Mouse (Mus musculus): Measurements from ENCODE around the gene Epgn. TPM values are rescaled to one million over a fixed set of nuclear protein-coding genes. Genes with fewer than 3 reads are reported as not detected.

Gene Epgn
- under 1 TPM; 0.18 to 0.26 TPM for total RNA-seq (2021)
- long read RNA-seq, experiment 1: 0 reads
- long read RNA-seq, experiment 2: 0 reads

- intact Hi-C loops (cut with DNase I): no loop called here
- no peak for TF ChIP-seq CTCF (IDR thresholded peaks at IDR 0.05)
- no peak for DNase-seq (ENCODE audit: extremely low spot score in 1 of 2, low spot score in 2 of 2)
- Histone ChIP-seq H3K4me3 (no peak within 1 kb of the TSS), H3K27ac (no peak within 1 kb of the TSS)
Observed at GRCm38 (mm10) chr5:91027164-91027563, at the start of gene Epgn. Gene Epgn (plus strand): TSS chr5:91027464.

DNA sequence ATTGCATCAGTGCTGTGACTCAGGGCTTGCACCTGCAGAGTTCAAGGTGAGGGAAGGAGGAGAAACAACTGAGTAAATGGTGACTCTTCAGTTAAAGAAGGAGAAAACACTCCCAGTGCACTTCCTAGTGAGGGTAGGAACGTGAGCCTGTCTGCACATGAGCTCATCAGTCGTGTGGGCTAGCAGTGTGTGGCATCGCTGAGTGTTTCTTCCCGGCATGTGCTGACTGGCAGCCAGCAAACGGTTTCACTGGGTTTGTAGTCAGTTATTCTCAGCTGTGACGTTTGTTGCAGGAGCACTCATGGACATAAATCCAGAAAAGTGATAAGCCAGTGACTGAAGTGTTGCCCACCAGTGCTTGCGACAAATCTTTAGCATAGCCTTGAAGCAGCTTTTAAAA is 47.0 kb upstream of the Epgn start:
- intact Hi-C loops (cut with DNase I): no loop called here
- DNase-seq (ENCODE audit: extremely low spot score in 1 of 2, low spot score in 2 of 2): no peak
- Histone ChIP-seq H3K27ac (no peak overlapping the region), H3K4me3 (no peak overlapping the region)
- TF ChIP-seq CTCF (IDR thresholded peaks at IDR 0.05): no peak

- intact Hi-C loops (cut with DNase I): no loop called here
- no peak overlapping the region for H3K4me3 ChIP-seq
- no peak overlapping the region for H3K27ac ChIP-seq
- no peak for DNase-seq (ENCODE audit: extremely low spot score in 1 of 2, low spot score in 2 of 2)
- no peak for TF ChIP-seq CTCF (IDR thresholded peaks at IDR 0.05)
Observed at GRCm38 (mm10) chr5:90987605-90988004, 39.7 kb upstream of the Epgn start.

- Histone ChIP-seq H3K27ac (no peak overlapping the region), H3K4me3 (no peak overlapping the region)
- DNase-seq (ENCODE audit: extremely low spot score in 1 of 2, low spot score in 2 of 2): no peak
- intact Hi-C loops (cut with DNase I): no loop called here
- TF ChIP-seq CTCF (IDR thresholded peaks at IDR 0.05): no peak
Observed at GRCm38 (mm10) chr5:90988149-90988548, 39.1 kb upstream of the Epgn start.

DNA sequence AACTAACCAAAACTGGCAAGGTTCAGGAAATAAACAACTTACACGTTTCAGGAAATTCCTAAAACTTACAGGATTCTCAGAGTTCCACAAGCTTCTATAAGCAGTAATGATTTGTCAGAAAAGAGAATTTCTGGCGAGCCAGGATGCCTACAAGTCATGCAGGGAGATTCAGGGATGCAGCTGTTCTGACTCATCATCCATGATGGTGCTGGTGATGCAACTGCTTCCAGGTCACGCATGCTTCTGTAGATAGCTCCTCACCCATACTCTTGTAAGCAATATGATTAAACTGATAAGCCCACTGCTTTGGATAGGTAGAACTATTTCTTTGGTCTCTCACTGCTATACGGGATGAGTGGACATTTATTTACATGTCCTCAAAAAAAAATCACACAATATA is 38.7 kb upstream of the Epgn start:
- no peak for TF ChIP-seq CTCF (IDR thresholded peaks at IDR 0.05)
- intact Hi-C loops (cut with DNase I): no loop called here
- no peak overlapping the region for H3K27ac ChIP-seq
- no peak for DNase-seq (ENCODE audit: extremely low spot score in 1 of 2, low spot score in 2 of 2)
- H3K4me3 ChIP-seq: no peak overlapping the region

DNA sequence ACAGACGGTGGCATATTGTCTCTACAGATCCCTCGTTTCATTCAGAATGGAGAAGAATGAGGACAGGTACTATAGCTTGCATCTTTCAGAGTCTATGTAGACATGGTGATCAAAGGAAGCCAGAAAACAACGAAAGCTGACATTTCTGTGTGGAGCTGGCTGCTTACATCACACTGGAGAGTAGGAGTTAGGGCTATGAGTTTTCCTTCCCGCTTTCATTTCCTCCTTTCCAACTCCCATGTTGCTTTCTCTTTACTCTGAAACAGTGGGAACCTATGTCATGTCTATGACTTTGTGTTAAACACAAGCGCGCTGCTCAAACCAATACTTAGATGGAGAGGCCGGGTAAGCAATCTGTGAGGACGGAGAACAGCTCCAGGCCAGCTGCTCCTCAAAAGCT is 27.3 kb upstream of the Epgn start:
- no peak for TF ChIP-seq CTCF (IDR thresholded peaks at IDR 0.05)
- no peak overlapping the region for H3K4me3 ChIP-seq
- H3K27ac ChIP-seq: no peak overlapping the region
- intact Hi-C loops (cut with DNase I): no loop called here
- no peak for DNase-seq (ENCODE audit: extremely low spot score in 1 of 2, low spot score in 2 of 2)

DNA sequence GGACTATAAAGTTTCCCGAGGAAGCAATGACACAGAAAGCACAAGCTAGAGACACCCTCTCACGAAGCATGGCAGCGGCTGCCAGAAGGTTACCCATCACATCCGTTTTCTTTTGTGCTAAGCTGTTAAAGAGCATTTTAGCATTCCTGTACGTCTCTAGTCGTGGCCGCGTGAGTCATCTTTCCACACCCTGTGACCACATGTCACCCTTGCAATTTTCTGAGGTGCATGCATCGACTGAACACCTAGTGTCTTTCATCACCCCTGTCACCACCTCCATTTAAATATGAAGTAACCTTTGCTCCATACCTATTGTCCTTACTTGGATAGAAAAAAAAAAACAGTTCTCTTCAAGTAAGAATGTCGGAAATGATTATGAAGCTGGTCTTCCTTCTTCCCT is 12.0 kb upstream of the Epgn start:
- intact Hi-C loops (cut with DNase I): no loop called here
- H3K4me3 ChIP-seq: no peak overlapping the region
- DNase-seq (ENCODE audit: extremely low spot score in 1 of 2, low spot score in 2 of 2): no peak
- no peak overlapping the region for H3K27ac ChIP-seq
- TF ChIP-seq CTCF (IDR thresholded peaks at IDR 0.05): no peak

GRCm38 (mm10) chr5:91023114-91023513 is 4.2 kb upstream of the Epgn start:
- no peak for TF ChIP-seq CTCF (IDR thresholded peaks at IDR 0.05)
- intact Hi-C loops (cut with DNase I): no loop called here
- Histone ChIP-seq H3K4me3 (no peak overlapping the region), H3K27ac (no peak overlapping the region)
- DNase-seq (ENCODE audit: extremely low spot score in 1 of 2, low spot score in 2 of 2): no peak

GRCm38 (mm10) chr5:91027840-91028239 is 576 bp downstream of the Epgn start:
- intact Hi-C loops (cut with DNase I): no loop called here
- TF ChIP-seq CTCF (IDR thresholded peaks at IDR 0.05): no peak

GRCm38 (mm10) chr5:91030629-91031028 is 3.4 kb downstream of the Epgn start:
- no peak for DNase-seq (ENCODE audit: extremely low spot score in 1 of 2, low spot score in 2 of 2)
- intact Hi-C loops (cut with DNase I): no loop called here
- H3K27ac ChIP-seq: no peak overlapping the region
- TF ChIP-seq CTCF (IDR thresholded peaks at IDR 0.05): no peak; the same call in 1 of the 2 replicates
- H3K4me3 ChIP-seq: no peak overlapping the region

More at GRCm38 (mm10) chr5:91027840-91028239, 576 bp downstream of the Epgn start:
- Histone ChIP-seq H3K27ac (no peak overlapping the region), H3K4me3 (no peak overlapping the region)
- no peak for DNase-seq (ENCODE audit: extremely low spot score in 1 of 2, low spot score in 2 of 2)

- no peak for TF ChIP-seq CTCF (IDR thresholded peaks at IDR 0.05)
- no peak overlapping the region for H3K4me3 ChIP-seq
Observed at GRCm38 (mm10) chr5:91035341-91035740, 8.1 kb downstream of the Epgn start.

GRCm38 (mm10) chr5:91036628-91037027 is 9.4 kb downstream of the Epgn start:
- Histone ChIP-seq H3K4me3 (no peak overlapping the region), H3K27ac (no peak overlapping the region)
- no peak for TF ChIP-seq CTCF (IDR thresholded peaks at IDR 0.05)
- no peak for DNase-seq (ENCODE audit: extremely low spot score in 1 of 2, low spot score in 2 of 2)
- intact Hi-C loops (cut with DNase I): loop anchor here (5.0 kb wide), 1 partner anchor 271 kb away; no protein-coding TSS in a partner anchor

More at GRCm38 (mm10) chr5:91035341-91035740, 8.1 kb downstream of the Epgn start:
- intact Hi-C loops (cut with DNase I): loop anchor here (5.0 kb wide), 1 partner anchor 272 kb away; no protein-coding TSS in a partner anchor
- DNase-seq (ENCODE audit: extremely low spot score in 1 of 2, low spot score in 2 of 2): no peak
- H3K27ac ChIP-seq: no peak overlapping the region

DNA sequence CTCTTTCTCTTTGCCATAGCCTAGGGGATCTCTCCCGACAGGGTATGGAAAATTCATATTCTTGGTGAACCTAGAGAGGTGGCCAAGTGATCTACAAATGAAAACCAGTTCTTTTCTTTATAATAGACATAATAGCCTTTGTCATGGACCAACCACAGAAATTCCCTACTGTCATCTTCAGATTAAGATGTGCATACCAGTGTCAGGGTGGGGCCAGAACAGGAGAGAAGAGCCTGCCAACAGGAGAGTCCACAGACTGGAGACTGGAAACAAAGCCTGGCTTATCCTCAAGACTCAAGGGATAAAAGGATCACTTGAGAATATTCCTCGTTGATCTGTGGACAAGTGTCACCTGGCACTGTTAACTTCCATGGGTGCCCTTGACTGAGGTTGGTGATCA is 10.5 kb downstream of the Epgn start:
- no peak for TF ChIP-seq CTCF (IDR thresholded peaks at IDR 0.05)
- no peak overlapping the region for H3K4me3 ChIP-seq
- intact Hi-C loops (cut with DNase I): loop anchor here (5.0 kb wide), 1 partner anchor 270 kb away; no protein-coding TSS in a partner anchor
- DNase-seq (ENCODE audit: extremely low spot score in 1 of 2, low spot score in 2 of 2): no peak
- H3K27ac ChIP-seq: no peak overlapping the region
